Mouse (Mus musculus): ENCODE measurements around the gene Coq6.

The Coq6 gene

DNA sequence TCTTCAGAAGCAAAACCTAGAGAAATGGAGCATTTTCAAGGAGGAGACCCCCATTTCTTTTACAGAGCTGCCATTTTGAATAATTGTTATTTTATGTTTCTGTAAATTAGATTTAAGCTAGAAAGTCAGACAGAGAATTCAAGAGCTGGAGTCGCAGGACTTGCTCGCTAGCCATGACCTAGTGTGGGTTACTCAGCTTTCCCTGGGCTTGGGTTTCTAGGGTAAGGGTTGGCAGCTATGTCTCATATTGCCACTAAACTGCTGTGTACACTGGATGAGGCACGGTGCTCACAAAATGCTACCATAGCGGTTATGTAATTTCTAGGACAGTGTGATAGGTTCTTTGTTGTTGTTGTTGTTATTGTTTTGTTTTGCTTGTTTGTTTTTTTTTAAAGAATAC, 31.2 kb downstream of the Coq6 start:
- in situ Hi-C loops (cut with MboI; ENCODE audit: unreplicated experiment in 2 of 2) = no loop called here

DNA sequence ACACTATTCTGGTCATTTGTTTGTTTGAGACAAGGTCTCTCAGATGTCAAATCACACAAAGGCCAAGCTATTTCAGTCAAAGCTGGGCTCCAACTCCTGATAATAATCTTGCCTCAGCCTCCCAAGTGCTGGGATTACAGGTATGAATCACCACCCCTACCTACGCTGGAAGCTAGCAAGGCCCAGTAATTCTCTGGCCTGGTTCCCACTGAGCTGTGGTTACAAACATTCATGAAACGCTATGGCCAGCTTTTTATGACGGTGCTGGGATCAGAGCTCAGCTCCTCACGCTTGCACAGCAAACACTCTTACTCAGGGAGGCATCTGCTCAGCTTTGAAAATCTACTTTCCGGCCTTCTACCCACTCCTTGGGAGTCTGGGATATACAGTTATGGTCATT, 32.4 kb downstream of the Coq6 start:
- in situ Hi-C loops (cut with MboI; ENCODE audit: unreplicated experiment in 2 of 2) = no loop called here

DNA sequence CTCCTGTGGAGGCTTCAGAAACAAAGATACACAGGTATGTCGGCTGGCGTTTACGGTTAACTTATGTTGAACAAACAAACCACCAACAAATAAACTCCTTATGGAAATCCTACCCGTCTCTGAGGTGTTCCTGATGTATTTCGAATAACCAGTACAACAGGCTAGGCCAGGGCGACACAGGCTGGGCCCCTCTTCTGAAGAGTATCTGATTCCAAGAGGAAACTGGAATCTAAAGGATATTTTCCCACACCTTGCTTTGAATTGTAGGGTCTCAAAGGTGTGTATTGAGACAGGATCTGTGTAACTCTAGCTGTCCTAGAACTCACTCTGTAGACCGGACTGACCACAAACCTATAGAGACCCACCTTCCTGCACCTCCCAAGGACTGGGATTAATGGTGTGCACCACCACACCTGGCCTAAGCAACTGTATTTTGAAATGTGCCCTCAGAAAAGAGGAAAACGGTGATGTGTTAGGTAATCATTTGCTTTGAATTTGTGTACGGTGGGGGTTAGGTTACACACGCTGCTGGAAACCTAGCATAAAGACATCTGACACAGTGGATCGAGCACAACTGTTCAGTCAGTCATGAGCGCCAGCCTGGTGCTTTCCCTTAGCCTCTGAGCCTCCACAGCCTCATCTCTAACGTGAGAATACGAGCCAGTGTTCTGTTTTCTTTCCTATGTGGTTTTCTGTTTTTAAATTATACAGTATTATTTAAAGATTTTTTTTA, 35.7 kb downstream of the Coq6 start:
- in situ Hi-C loops (cut with MboI; ENCODE audit: unreplicated experiment in 2 of 2) = no loop called here

DNA sequence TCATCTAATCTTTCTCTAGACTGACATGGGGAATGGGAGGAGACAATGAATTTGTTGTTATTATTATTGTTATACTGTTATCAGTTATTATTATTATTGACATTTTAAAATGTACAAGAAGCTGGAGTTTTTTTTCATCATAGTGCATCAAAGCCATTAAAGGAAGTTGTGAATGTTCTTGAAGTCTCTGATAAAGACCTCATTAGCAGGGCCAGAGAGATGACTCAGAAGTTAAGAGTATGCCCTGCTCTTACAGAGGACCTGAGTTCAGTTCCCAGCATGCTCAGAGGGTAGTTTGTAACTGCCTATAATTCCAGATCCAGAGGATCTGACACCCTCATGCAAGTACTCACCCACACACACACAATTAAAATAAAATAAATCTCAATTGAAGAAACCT, 36.2 kb downstream of the Coq6 start:
- in situ Hi-C loops (cut with MboI; ENCODE audit: unreplicated experiment in 2 of 2) = no loop called here

DNA sequence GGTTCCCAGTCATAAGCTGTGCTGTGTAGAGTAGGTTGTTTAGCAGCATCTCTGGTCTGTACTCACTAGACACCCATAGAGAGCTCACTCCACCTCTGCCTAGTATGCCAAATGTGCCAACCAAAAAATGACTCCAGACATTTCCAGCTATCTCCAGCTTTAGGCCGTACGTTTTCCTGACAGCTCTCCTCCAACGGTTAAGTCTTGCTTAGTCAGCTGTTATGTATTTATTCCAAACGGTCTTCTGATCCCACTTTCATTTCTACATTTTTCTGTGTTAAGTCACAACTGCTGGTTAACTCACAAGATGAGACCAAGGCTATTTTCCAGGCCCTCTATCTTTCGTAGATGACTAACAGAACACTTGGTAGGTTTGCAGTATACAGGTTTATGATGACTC, 37.2 kb downstream of the Coq6 start:
- in situ Hi-C loops (cut with MboI; ENCODE audit: unreplicated experiment in 2 of 2) = no loop called here

DNA sequence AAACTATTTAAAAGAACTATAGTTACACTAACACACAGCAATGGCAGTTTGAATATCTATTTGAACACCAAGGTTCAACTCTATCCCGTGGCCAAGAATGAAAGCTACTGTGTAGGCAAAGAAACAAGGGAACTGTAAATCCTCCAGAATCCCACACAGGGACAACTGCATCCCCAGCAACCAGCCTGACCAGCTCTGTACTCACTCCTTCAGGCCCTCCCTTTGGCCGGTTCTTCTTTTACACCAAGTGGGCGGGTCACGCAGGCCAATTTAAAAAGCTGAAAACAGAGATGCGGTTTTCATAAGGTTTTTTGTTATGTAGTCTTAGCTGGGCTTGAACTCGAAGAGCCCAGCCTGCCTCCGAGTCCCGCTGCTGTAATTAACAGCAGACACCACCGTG, 37.7 kb downstream of the Coq6 start:
- in situ Hi-C loops (cut with MboI; ENCODE audit: unreplicated experiment in 2 of 2) = no loop called here

DNA sequence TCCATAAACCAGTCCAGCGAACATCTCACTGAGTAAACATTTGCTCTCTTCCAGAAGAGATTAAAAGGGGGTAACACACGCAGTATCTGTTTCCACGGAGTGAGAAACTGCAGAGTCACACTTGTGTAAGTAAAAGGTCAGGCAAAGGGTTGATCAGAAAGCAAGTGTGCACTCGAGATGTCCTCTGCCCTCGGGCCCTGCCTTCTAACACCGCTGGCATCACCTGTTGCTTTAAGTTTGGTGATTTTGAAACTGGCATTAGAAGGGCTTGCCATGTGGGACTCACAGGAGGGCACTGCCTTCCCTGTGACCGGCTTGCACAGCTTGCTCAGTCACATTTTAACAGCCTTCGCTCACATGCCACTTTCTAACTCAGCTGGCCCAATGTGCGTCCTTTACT, 38.2 kb downstream of the Coq6 start:
- in situ Hi-C loops (cut with MboI; ENCODE audit: unreplicated experiment in 2 of 2) = loop anchor here in 1 of 2 experiments (10.0 kb wide), 1 partner anchor 55 kb away; the partner anchor contains the start of genes Aldh6a1 and Lin52

DNA sequence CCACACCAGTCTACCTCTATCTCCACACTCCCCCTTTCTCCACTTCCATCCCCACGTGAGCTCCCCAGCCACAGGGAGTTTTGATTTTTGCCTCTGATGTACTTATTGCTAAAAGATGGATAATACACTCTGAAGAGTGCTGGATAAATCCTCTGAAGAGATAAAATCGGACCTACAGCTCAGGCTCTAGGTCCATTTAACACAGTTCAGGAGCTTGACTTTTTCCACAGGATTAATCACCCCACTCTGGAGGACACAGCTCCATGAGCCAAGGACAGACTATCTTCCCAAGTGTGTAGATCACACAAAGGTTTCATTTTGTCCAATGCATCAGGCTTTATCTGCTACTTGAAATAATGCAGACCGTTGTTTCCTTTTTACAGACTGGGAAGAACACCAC, 38.6 kb downstream of the Coq6 start:
- in situ Hi-C loops (cut with MboI; ENCODE audit: unreplicated experiment in 2 of 2) = loop anchor here in 1 of 2 experiments (10.0 kb wide), 1 partner anchor 55 kb away; the partner anchor contains the start of genes Aldh6a1 and Lin52

DNA sequence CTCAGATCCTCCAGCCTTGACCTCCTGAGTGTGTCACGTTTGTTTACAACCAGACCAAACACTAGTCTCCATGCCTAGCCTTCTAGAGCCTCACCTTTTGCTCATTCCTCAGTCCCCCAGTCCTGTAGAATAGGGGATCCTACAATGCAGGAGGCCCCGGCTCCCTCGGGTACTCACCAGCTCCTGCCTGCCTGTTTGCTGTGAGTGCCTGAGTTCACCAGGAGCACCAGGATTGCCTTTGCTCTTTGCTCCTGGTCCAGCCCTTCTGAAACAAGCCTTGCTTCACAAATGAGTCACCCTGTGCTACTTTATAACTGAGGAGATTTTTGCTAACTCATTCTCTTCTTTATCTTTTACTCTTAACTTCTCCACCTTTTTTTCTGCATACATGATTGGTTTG, 39.2 kb downstream of the Coq6 start:
- in situ Hi-C loops (cut with MboI; ENCODE audit: unreplicated experiment in 2 of 2) = loop anchor here in 1 of 2 experiments (10.0 kb wide), 1 partner anchor 54 kb away; the partner anchor contains the start of genes Aldh6a1 and Lin52

DNA sequence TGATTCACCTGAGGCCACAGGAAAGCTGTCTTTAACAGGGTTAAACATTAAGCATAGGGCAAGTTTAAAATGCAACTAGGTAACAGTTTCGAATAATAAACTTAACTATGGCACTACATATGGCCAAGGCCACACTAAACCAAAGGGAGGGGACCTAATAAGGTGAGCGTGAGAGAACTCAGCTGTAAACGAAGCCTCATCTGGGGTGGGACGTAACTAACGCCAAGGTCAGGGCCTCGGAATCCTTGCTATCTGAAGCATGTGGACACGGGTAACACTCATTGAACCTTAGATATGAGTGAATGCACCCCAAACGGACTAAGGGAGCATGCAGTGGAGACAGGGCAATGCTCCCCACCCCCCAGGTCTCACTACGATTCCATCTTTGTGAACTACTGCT, 41.5 kb downstream of the Coq6 start:
- in situ Hi-C loops (cut with MboI; ENCODE audit: unreplicated experiment in 2 of 2) = loop anchor here in 1 of 2 experiments (10.0 kb wide), 1 partner anchor 52 kb away; the partner anchor contains the start of genes Aldh6a1 and Lin52

DNA sequence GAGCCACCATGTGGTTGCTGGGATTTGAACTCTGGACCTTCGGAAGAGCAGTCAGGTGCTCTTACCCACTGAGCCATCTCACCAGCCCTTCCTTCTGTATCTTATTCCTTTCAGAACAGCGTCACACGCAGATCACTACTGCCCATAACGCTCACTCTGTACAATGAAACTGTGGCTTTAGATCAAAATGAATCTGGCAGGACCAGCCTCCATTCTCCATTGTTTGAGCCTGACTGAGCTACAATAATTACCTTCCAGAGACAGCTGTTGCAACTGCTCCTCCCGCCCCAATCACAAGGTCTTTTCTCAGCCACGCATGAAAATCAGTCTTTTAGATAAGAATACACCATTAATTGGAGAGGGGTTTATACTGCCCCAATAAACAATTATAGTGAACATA, 43.1 kb downstream of the Coq6 start:
- in situ Hi-C loops (cut with MboI; ENCODE audit: unreplicated experiment in 2 of 2) = loop anchor here in 1 of 2 experiments (10.0 kb wide), 1 partner anchor 50 kb away; the partner anchor contains the start of genes Aldh6a1 and Lin52

DNA sequence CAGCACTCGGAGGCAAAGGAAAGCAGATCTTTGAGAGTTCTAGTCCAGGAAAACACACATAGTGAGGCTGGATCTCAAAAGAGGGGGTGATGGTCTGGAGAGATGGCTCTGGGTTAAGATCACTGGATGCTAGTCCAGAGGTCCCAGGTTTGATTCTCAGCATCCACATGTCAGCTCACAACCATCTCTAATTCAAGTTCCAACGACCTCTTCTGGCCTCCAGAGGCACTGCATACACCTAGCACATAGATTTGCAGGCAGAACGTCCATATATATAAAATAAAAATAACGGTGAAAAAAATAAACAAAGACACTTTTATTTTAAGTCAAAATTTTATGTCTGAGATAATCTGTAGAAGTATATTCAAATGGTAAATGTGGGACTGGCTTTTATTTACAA, 45.8 kb downstream of the Coq6 start:
- in situ Hi-C loops (cut with MboI; ENCODE audit: unreplicated experiment in 2 of 2) = loop anchor here in 1 of 2 experiments (10.0 kb wide), 1 partner anchor 48 kb away; the partner anchor contains the start of genes Aldh6a1 and Lin52

DNA sequence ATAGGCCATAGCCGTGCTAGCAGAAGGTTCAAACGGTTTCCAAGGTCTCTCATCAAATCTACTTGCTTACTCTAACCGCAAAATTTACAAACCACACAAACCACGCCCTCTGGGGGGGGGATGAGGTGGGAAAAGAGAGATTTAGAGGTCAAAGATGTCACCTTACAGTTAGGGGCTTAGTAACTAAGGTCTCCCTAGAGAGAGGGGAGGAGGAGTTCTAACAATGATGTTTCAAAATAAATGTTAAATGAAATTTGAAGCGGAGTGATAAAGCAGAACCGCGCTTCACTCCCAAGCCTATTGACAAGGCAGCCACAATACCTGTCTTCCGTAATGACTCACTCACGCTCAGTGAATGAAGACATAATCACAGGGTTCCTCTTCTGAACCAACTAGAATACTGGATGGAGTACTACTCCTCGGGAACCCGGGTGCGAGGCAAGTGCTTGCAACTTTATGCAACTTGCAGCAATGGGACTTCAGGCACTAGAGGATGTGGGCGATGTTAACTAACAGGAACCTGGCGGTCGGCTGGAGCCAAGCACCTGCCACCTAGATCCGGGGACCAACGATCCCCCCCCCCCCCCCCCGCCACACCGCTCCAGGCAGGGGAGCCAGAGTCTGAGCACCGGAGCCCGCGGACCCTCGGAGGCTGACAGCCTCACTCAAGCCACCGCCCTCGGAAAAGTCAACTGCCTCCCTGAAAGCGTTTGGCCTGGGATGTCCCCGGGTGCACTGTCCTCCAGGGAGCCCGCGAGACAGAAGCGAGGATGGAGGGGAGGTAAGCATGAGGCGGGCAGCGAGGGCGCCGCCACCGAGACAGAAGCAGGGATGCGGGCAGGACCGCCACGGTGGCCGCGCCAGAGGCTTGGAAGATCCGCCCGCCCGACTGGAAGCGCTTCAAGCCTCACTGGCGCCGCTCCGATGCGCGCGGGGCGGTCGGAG, 46.7 kb downstream of the Coq6 start:
- in situ Hi-C loops (cut with MboI; ENCODE audit: unreplicated experiment in 2 of 2) = loop anchor here in 1 of 2 experiments (10.0 kb wide), 1 partner anchor 47 kb away; the partner anchor contains the start of genes Aldh6a1 and Lin52

DNA sequence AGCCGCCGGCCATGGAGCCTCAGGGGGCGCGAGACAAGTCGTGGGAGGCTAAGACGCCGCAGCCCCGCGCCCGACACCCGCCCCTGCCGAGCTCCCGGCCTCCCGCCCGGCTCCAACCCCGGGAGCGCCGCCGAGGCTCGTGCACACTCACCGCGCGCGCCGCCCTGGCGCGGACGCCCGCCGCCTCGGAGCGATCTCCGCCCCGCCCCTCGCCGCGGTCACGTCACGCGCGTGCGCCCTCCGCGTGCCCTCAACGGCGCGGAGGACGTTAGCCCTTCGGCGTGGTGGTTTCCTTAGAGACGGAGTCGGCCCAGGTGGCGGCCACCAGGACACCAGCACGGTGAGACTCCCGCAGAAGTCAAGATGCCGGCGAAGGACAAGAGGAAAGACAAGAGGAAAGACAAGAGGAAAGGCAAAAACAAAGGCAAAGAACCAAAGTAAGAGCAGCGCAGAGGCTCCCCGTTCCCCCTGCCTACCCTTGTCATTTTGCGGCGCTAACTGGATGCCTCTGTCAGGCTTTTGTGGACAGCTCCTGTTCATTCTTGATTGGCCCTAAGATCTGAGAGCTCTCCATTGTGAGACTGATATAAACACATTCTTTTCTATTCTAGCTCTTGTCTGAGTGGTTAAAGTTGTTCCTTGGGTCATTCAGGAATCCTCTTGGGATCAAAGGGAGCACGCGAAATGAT, 47.5 kb downstream of the Coq6 start, which contains the start of the genes Entpd5 and Bbof1:
TSS of gene Entpd5 (minus strand) at position 211 of the 689 bp plus-strand sequence.
TSS of gene Bbof1 (plus strand) at position 253 of the 689 bp plus-strand sequence.
- in situ Hi-C loops (cut with MboI; ENCODE audit: unreplicated experiment in 2 of 2) = loop anchor here in 1 of 2 experiments (10.0 kb wide), 1 partner anchor 46 kb away; the partner anchor contains the start of genes Aldh6a1 and Lin52

DNA sequence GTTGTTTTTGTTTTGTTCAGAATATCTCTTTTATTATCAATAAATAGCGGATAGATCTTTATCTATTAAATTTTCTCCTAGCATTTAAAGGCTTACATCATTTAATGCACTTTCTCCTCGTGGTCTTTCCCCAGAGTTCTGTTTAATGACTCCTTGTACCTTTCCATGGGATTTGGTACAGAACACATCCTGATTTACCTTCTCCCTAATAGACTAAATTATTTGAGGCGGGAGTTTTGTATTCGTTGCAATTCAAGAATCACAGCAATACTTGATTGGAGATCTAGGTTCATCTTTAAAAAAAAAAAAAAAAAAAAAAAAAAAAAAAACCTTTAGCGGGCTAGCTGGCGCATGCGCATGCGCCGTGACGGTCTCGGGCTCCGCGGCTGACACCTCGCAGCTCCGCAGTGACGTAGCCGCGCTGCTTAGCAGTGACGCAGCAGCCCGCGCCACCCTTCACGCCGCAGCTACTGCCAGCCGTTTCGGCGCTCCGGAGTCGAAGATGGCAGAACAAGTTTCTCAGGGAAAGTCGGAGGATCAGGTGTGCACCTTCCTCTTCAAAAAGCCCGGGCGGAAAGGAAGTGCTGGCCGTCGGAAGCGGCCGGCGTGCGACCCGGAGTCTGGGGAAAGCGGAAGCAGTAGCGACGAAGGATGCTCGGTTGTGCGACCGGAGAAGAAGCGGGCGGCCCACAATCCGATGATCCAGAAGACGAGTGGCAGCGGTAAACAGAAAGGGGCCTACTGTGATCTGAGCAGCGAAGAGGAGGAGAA, 55.6 kb downstream of the Coq6 start, which contains the start of gene Rnf113a2:
TSS of gene Rnf113a2 (plus strand) at position 363 of the 771 bp plus-strand sequence.
- in situ Hi-C loops (cut with MboI; ENCODE audit: unreplicated experiment in 2 of 2) = loop anchor here in 1 of 2 experiments (5.0 kb wide), 1 partner anchor 70 kb away; no protein-coding TSS in a partner anchor

DNA sequence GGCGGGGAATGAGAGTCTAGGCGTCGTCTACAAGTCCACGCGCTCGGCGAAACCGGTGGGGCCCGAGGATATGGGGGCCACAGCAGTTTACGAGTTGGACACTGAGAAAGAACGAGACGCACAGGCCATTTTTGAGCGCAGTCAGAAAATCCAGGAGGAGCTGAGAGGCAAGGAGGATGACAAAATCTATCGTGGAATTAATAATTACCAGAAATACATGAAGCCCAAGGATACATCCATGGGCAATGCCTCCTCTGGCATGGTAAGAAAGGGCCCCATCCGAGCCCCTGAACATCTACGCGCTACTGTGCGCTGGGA, 56.1 kb downstream of the Coq6 start:
- in situ Hi-C loops (cut with MboI; ENCODE audit: unreplicated experiment in 2 of 2) = loop anchor here in 1 of 2 experiments (5.0 kb wide), 1 partner anchor 70 kb away; no protein-coding TSS in a partner anchor

Measured in v-Abl transformed pro-B cells (cell line).